Mouse (Mus musculus): ENCODE results near the gene Ticam1. TPM values are rescaled to one million over a fixed set of nuclear protein-coding genes. Genes with fewer than 3 reads are reported as not detected.

The Ticam1 gene
- polyA plus RNA-seq, 1 experiment from 2014 or later, result 1.6 TPM

GRCm38 (mm10) chr17:56302363-56302996, 25.9 kb upstream of the Ticam1 start:
- H3K27ac ChIP-seq, result 0 out of 2 replicates have a peak overlapping the region, but pooled peaks have one; percentile 87

GRCm38 (mm10) chr17:56300186-56300585, 23.6 kb upstream of the Ticam1 start, which contains the start of gene Arrdc5:
Arrdc5 (minus strand) TSS chr17:56300286.
- 94% methylated on average over 9 of the region's 9 CpGs for WGBS
- Histone ChIP-seq H3K27ac (no peak within 1 kb of the TSS), H3K4me3 (no peak within 1 kb of the TSS), H3K4me1 (peaks cover 20% of the 10 kb centered on the region), H3K9ac (no peak within 1 kb of the TSS), H3K9me3 (replicated peaks) (no peaks in the 10 kb centered on the region), H3K4me2 (no peak within 1 kb of the TSS), H3K36me3 (ENCODE audit: poor library complexity, severe bottlenecking) (no peaks in the 10 kb centered on the region), H3K27me3 (no peaks in the 10 kb centered on the region)
- no peak for ATAC-seq

More at GRCm38 (mm10) chr17:56302363-56302996, 25.9 kb upstream of the Ticam1 start:
- Histone ChIP-seq H3K4me2 (peak overlapping the region; percentile 97), H3K36me3 (ENCODE audit: poor library complexity, severe bottlenecking) (peaks cover 19% of the 10 kb centered on the region), H3K27me3 (no peaks in the 10 kb centered on the region), H3K4me1 (peaks cover 42% of the 10 kb centered on the region), H3K9me3 (replicated peaks) (no peaks in the 10 kb centered on the region), H3K4me3 (no peak overlapping the region), H3K9ac (no peak overlapping the region)
- no peak for ATAC-seq
- WGBS, result 25% methylated on average over 13 of the region's 13 CpGs

- H3K9ac ChIP-seq, result no peak overlapping the region
- no peak overlapping the region for H3K4me2 ChIP-seq
- peaks cover 7% of the 10 kb centered on the region for H3K4me1 ChIP-seq
- no peaks in the 10 kb centered on the region for H3K9me3 ChIP-seq (replicated peaks)
- no peaks in the 10 kb centered on the region for H3K36me3 ChIP-seq (ENCODE audit: poor library complexity, severe bottlenecking)
- no peak for ATAC-seq
- WGBS, result 92% methylated on average over 1 of the region's 1 CpGs
- no peaks in the 10 kb centered on the region for H3K27me3 ChIP-seq
- H3K27ac ChIP-seq, result no peak overlapping the region
- no peak overlapping the region for H3K4me3 ChIP-seq
Measured at GRCm38 (mm10) chr17:56298238-56298637, 21.7 kb upstream of the Ticam1 start.

GRCm38 (mm10) chr17:56296201-56296600, 19.6 kb upstream of the Ticam1 start:
- Histone ChIP-seq H3K36me3 (ENCODE audit: poor library complexity, severe bottlenecking) (no peaks in the 10 kb centered on the region), H3K9me3 (replicated peaks) (no peaks in the 10 kb centered on the region), H3K27me3 (no peaks in the 10 kb centered on the region), H3K4me1 (0 out of 2 replicates have a peak, but pooled peaks cover 4% of the 10 kb centered on the region), H3K4me2 (no peak overlapping the region), H3K27ac (no peak overlapping the region), H3K4me3 (no peak overlapping the region), H3K9ac (no peak overlapping the region)
- WGBS, result 56% methylated on average over 1 of the region's 1 CpGs
- ATAC-seq, result no peak

- H3K27ac ChIP-seq, result no peak overlapping the region
- no peaks in the 10 kb centered on the region for H3K27me3 ChIP-seq
- H3K4me3 ChIP-seq, result no peak overlapping the region
- 94% methylated on average over 19 of the region's 19 CpGs for WGBS
- H3K9ac ChIP-seq, result no peak overlapping the region
- H3K36me3 ChIP-seq (ENCODE audit: poor library complexity, severe bottlenecking), result no peaks in the 10 kb centered on the region
- no peaks in the 10 kb centered on the region for H3K9me3 ChIP-seq (replicated peaks)
- H3K4me1 ChIP-seq, result peaks cover 19% of the 10 kb centered on the region
- no peak for ATAC-seq
- no peak overlapping the region for H3K4me2 ChIP-seq
Measured at GRCm38 (mm10) chr17:56294241-56294640, 17.7 kb upstream of the Ticam1 start.

GRCm38 (mm10) chr17:56293291-56293690, 16.7 kb upstream of the Ticam1 start:
- Histone ChIP-seq H3K36me3 (ENCODE audit: poor library complexity, severe bottlenecking) (no peaks in the 10 kb centered on the region), H3K4me1 (peaks cover 29% of the 10 kb centered on the region), H3K9ac (no peak overlapping the region), H3K27ac (no peak overlapping the region), H3K27me3 (no peaks in the 10 kb centered on the region), H3K9me3 (replicated peaks) (no peaks in the 10 kb centered on the region), H3K4me3 (no peak overlapping the region), H3K4me2 (no peak overlapping the region)
- WGBS, result 79% methylated on average over 1 of the region's 1 CpGs
- no peak for ATAC-seq

- Histone ChIP-seq H3K36me3 (ENCODE audit: poor library complexity, severe bottlenecking) (no peaks in the 10 kb centered on the region), H3K9ac (no peak within 1 kb of the TSS), H3K27me3 (no peaks in the 10 kb centered on the region), H3K9me3 (replicated peaks) (no peaks in the 10 kb centered on the region), H3K4me2 (no peak within 1 kb of the TSS), H3K27ac (peak within 1 kb of the TSS; percentile 37; the same call in 1 of the 2 replicates), H3K4me1 (peaks cover 35% of the 10 kb centered on the region), H3K4me3 (no peak within 1 kb of the TSS)
- WGBS, result 89% methylated on average over 4 of the region's 4 CpGs
- ATAC-seq, result no peak
Measured at GRCm38 (mm10) chr17:56292531-56293222, 16.1 kb upstream of the Ticam1 start, which contains the start of gene Plin3. Plin3 (minus strand) TSS chr17:56292873.

- no peak overlapping the region for H3K9ac ChIP-seq
- 0 out of 2 replicates have a peak overlapping the region, but pooled peaks have one; percentile 20 for H3K4me3 ChIP-seq
- ATAC-seq, result no peak
- peak overlapping the region; percentile 59 for H3K4me2 ChIP-seq
- peak overlapping the region; percentile 37; the same call in 1 of the 2 replicates for H3K27ac ChIP-seq
- no peaks in the 10 kb centered on the region for H3K9me3 ChIP-seq (replicated peaks)
- H3K27me3 ChIP-seq, result no peaks in the 10 kb centered on the region
- H3K36me3 ChIP-seq (ENCODE audit: poor library complexity, severe bottlenecking), result no peaks in the 10 kb centered on the region
- WGBS, result 57% methylated on average over 7 of the region's 7 CpGs
- H3K4me1 ChIP-seq, result peaks cover 37% of the 10 kb centered on the region
Measured at GRCm38 (mm10) chr17:56291826-56292475, 15.4 kb upstream of the Ticam1 start.

- Histone ChIP-seq H3K9ac (peak overlapping the region; percentile 49; the same call in 1 of the 2 replicates), H3K4me3 (peak overlapping the region; percentile 37), H3K36me3 (ENCODE audit: poor library complexity, severe bottlenecking) (no peaks in the 10 kb centered on the region), H3K9me3 (replicated peaks) (no peaks in the 10 kb centered on the region), H3K4me1 (peaks cover 37% of the 10 kb centered on the region), H3K4me2 (peak overlapping the region; percentile 59), H3K27me3 (no peaks in the 10 kb centered on the region), H3K27ac (peak overlapping the region; percentile 37)
- peak; percentile 85 for ATAC-seq
- under 1% methylated on average over 16 of the region's 16 CpGs for WGBS
Measured at GRCm38 (mm10) chr17:56291171-56291511, 14.6 kb upstream of the Ticam1 start.

- ATAC-seq, result peak; percentile 70
- no peaks in the 10 kb centered on the region for H3K27me3 ChIP-seq
- 2% methylated on average over 17 of the region's 17 CpGs for WGBS
- peak overlapping the region; percentile 37 for H3K4me3 ChIP-seq
- peak overlapping the region; percentile 46 for H3K9ac ChIP-seq
- peak overlapping the region; percentile 57 for H3K27ac ChIP-seq
- H3K9me3 ChIP-seq (replicated peaks), result no peaks in the 10 kb centered on the region
- H3K4me2 ChIP-seq, result peak overlapping the region; percentile 59
- peaks cover 37% of the 10 kb centered on the region for H3K4me1 ChIP-seq
- H3K36me3 ChIP-seq (ENCODE audit: poor library complexity, severe bottlenecking), result no peaks in the 10 kb centered on the region
Measured at GRCm38 (mm10) chr17:56290388-56291170, 14.0 kb upstream of the Ticam1 start.

- WGBS, result 3% methylated on average over 23 of the region's 23 CpGs
- ATAC-seq, result peak; percentile 14; the same call in 1 of the 2 replicates
Measured at GRCm38 (mm10) chr17:56289371-56290331, 13.1 kb upstream of the Ticam1 start.

More at GRCm38 (mm10) chr17:56289371-56290331, 13.1 kb upstream of the Ticam1 start:
- Histone ChIP-seq H3K4me3 (peak overlapping the region; percentile 37), H3K27me3 (no peaks in the 10 kb centered on the region), H3K4me2 (peak overlapping the region; percentile 59), H3K9ac (peak overlapping the region; percentile 46), H3K4me1 (peaks cover 37% of the 10 kb centered on the region), H3K9me3 (replicated peaks) (no peaks in the 10 kb centered on the region), H3K27ac (peak overlapping the region; percentile 57), H3K36me3 (ENCODE audit: poor library complexity, severe bottlenecking) (no peaks in the 10 kb centered on the region)

Measured in forebrain, embryonic 13.5 days (tissue).